1 mouse cellular context compared by ENCODE assay signal in genomic region chr11:69948763-69949150, GRCm38 (mm10).
TF ChIP-seq lines count a peak whose summit lies in the region.

No protein-coding gene starts in this region.

TF ChIP-seq in C2C12, 6 proteins besides CTCF, POLR2A, EP300 and RAD21:
- no peak for TF ChIP-seq MAX (IDR thresholded peaks at IDR 0.05)
- peak; percentile 67 for TF ChIP-seq MYOD1 (IDR thresholded peaks at IDR 0.05; ENCODE audit: control insufficient read depth, insufficient read length, low read depth)
- no peak for TF ChIP-seq FOSL1 (IDR thresholded peaks at IDR 0.05; ENCODE audit: insufficient read depth, low read length, poor library complexity, severe bottlenecking)
- TF ChIP-seq CEBPB (IDR thresholded peaks at IDR 0.05; ENCODE audit: low read depth) = no peak
- no peak for TF ChIP-seq USF1 (IDR thresholded peaks at IDR 0.05; ENCODE audit: low read depth)
- TF ChIP-seq MYOG (IDR thresholded peaks at IDR 0.05; ENCODE audit: control insufficient read depth, extremely low read depth, insufficient read length) = no peak
